Mouse (Mus musculus) hindbrain, embryonic 11.5 days (tissue): Measurements from ENCODE around the gene Arhgap25. TPM values are rescaled to one million over a fixed set of nuclear protein-coding genes. Genes with fewer than 3 reads are reported as not detected.

Experiments
- ATAC-seq: fragments of 200-750 bp; cut with Nextera tagmentation; 2 replicates; pipeline ENCODE4 v1.8.0; 2017; ENCODE audit warnings: mild to moderate bottlenecking, moderate TSS enrichment, moderate library complexity; ENCODE audit not compliant: low FRiP score
- DNase-seq: peaks from one replicate; pipeline ENCODE4 v3.0.0-alpha.2; 2015; ENCODE audit warnings: low spot score
- H3K27ac ChIP-seq: fragments of 300-500 bp; sonication (generic); 2 replicates; pipeline ENCODE4 v1.5.1; 2014; ENCODE audit warnings: mild to moderate bottlenecking, low read depth, low read length
- H3K27me3 ChIP-seq: fragments of 300-500 bp; sonication (generic); 2 replicates; pipeline ENCODE4 v1.6.1; 2014; ENCODE audit warnings: mild to moderate bottlenecking, low read length, moderate library complexity, mixed read lengths; ENCODE audit not compliant: control insufficient read depth, insufficient read depth
- H3K36me3 ChIP-seq: fragments of 300-500 bp; sonication (generic); 2 replicates; pipeline ENCODE4 v1.6.1; 2014; ENCODE audit warnings: mild to moderate bottlenecking, low read length, moderate library complexity, mixed read lengths; ENCODE audit not compliant: control insufficient read depth, insufficient read depth
- H3K4me1 ChIP-seq: fragments of 300-500 bp; sonication (generic); replicated peaks from 2 replicates; pipeline ENCODE4 v1.6.1; 2014; ENCODE audit warnings: low read length, mixed read lengths; ENCODE audit not compliant: control insufficient read depth, insufficient read depth
- H3K4me2 ChIP-seq: fragments of 300-500 bp; sonication (generic); replicated peaks from 2 replicates; pipeline ENCODE4 v1.6.1; 2014; ENCODE audit warnings: mild to moderate bottlenecking, low read depth, low read length
- H3K4me3 ChIP-seq: fragments of 300-500 bp; sonication (generic); 2 replicates; pipeline ENCODE4 v1.5.1; 2014; ENCODE audit warnings: low read depth, low read length
- H3K9ac ChIP-seq: fragments of 300-500 bp; sonication (generic); 2 replicates; pipeline ENCODE4 v1.6.1; 2014; ENCODE audit warnings: low read depth, low read length
- H3K9me3 ChIP-seq: fragments of 300-500 bp; sonication (generic); 2 replicates; pipeline ENCODE4 v1.6.1; 2016; ENCODE audit warnings: low read length; ENCODE audit not compliant: control insufficient read depth
- WGBS: fragments of 180-500 bp; shearing (Covaris S2); extraction: QIAGEN DNeasy Blood & Tissue Kit; methylation state at CpG from one replicate; pipeline ENCODE4 v1.1.7; 2014; 5-methylcytosine and 5-hydroxymethylcytosine counted together
- polyA plus RNA-seq: library from polyadenylated mRNA; unstranded; fragments of >200 nt; fragmentation: Nextera tagmentation; extraction: Ambion mirVana; gene quantifications from 2 replicates; pipeline ENCODE4 v1.2.1, GENCODE M21; 2014

Arhgap25 gene
- polyA plus RNA-seq, 1 experiment from 2014 or later, result 3.2 TPM

GRCm38 (mm10) chr6:87503536-87503935 is 29.5 kb downstream of the Arhgap25 start:
- no peaks in the 10 kb centered on the region for H3K4me1 ChIP-seq
- no peak overlapping the region for H3K4me2 ChIP-seq
- ATAC-seq, result no peak
- H3K9me3 ChIP-seq, result no peaks in the 10 kb centered on the region
- 97% methylated on average over 1 of the region's 1 CpGs for WGBS
- H3K9ac ChIP-seq, result no peak overlapping the region
- no peak overlapping the region for H3K27ac ChIP-seq
- no peak for DNase-seq
- H3K36me3 ChIP-seq, result no peaks in the 10 kb centered on the region
- H3K4me3 ChIP-seq, result no peak overlapping the region
- H3K27me3 ChIP-seq, result no peaks in the 10 kb centered on the region

DNA sequence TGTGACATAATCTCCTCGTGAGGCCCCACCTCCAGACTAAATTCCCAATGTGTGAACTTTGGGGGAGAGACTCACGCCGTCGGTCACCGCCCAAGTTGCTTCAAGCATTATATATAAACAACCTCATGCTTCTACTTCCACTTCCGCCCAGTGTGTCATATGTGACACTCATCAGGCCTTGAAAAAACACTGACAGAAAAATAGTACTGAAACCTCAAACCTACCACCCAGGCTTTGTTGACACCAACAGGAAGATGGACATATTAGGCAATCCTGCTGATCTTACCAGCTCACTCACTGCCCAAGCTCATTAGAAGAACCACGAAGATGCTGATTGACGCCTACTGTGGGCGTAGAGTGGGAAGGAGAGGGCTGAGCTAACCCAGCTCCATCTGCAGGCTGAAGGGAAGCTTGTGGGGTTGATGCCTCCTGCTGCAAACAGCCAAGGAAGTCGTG is 30.2 kb downstream of the Arhgap25 start:
- no peaks in the 10 kb centered on the region for H3K27me3 ChIP-seq
- no peak overlapping the region for H3K9ac ChIP-seq
- no peak for ATAC-seq
- WGBS, result 75% methylated on average over 10 of the region's 10 CpGs
- no peak overlapping the region for H3K27ac ChIP-seq
- H3K9me3 ChIP-seq, result no peaks in the 10 kb centered on the region
- no peak overlapping the region for H3K4me2 ChIP-seq
- H3K4me1 ChIP-seq, result no peaks in the 10 kb centered on the region
- no peak overlapping the region for H3K4me3 ChIP-seq
- DNase-seq, result no peak
- no peaks in the 10 kb centered on the region for H3K36me3 ChIP-seq

DNA sequence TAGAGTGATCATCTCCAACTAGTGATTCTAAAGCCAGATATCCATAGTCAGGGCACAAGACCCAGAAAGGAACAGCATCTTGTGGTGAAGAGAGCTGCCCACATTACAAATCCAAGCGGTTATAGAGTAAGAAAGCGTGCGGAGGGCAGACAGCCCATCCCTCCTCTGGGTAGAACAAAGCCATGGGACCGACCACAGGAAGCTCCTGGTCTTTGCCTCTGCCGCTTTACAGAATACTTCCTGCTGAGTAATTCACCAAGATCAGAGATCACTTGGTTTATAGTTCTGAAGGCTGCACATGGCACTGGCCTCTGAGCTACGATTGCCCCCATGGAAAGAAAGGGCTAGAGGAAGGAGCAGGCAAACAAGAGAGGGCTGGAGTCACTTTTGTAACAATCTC is 30.6 kb downstream of the Arhgap25 start:
- no peak overlapping the region for H3K27ac ChIP-seq
- WGBS, result 68% methylated on average over 6 of the region's 6 CpGs
- H3K27me3 ChIP-seq, result no peaks in the 10 kb centered on the region
- no peak for DNase-seq
- no peaks in the 10 kb centered on the region for H3K9me3 ChIP-seq
- no peak overlapping the region for H3K9ac ChIP-seq
- no peak overlapping the region for H3K4me3 ChIP-seq
- no peak for ATAC-seq
- no peaks in the 10 kb centered on the region for H3K4me1 ChIP-seq
- no peaks in the 10 kb centered on the region for H3K36me3 ChIP-seq
- no peak overlapping the region for H3K4me2 ChIP-seq

- H3K27me3 ChIP-seq, result no peaks in the 10 kb centered on the region
- DNase-seq (no peak), ATAC-seq (no peak)
These were observed 32.4 kb downstream of the Arhgap25 start for GRCm38 (mm10) chr6:87500696-87501095.

DNA sequence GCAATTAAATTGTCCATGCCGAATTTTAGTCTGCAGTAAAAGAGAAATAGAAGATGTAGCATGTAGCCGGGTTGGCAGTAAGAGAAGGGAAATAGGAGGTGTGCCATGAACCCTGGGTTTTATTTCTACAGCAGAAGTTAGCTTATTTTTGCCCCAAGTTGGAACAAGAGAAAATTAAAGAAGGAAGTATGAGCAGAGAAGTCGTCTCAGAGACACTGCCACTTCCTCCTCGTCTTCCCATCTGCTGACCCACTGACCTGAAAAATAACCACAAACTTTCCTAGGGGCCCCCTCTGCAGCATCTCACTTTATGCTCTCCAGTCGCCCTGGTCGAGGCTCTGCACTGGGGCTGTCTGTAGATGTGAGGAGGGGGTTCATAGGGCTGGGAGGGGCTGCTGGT is 33.3 kb downstream of the Arhgap25 start:
- ATAC-seq (no peak), DNase-seq (no peak)
- no peak overlapping the region for H3K4me3 ChIP-seq
- H3K36me3 ChIP-seq, result no peaks in the 10 kb centered on the region
- no peak overlapping the region for H3K27ac ChIP-seq
- no peaks in the 10 kb centered on the region for H3K9me3 ChIP-seq
- 61% methylated on average over 6 of the region's 6 CpGs for WGBS
- no peak overlapping the region for H3K4me2 ChIP-seq
- no peak overlapping the region for H3K9ac ChIP-seq
- H3K4me1 ChIP-seq, result no peaks in the 10 kb centered on the region
- no peaks in the 10 kb centered on the region for H3K27me3 ChIP-seq

More at GRCm38 (mm10) chr6:87500696-87501095, 32.4 kb downstream of the Arhgap25 start:
- no peak overlapping the region for H3K27ac ChIP-seq
- 81% methylated on average over 7 of the region's 7 CpGs for WGBS
- H3K9me3 ChIP-seq, result no peaks in the 10 kb centered on the region
- H3K36me3 ChIP-seq, result no peaks in the 10 kb centered on the region
- H3K4me3 ChIP-seq, result no peak overlapping the region
- H3K9ac ChIP-seq, result no peak overlapping the region
- no peak overlapping the region for H3K4me2 ChIP-seq
- no peaks in the 10 kb centered on the region for H3K4me1 ChIP-seq

- Histone ChIP-seq H3K36me3 (no peaks in the 10 kb centered on the region), H3K9ac (no peak overlapping the region), H3K27ac (no peak overlapping the region), H3K4me2 (no peak overlapping the region), H3K4me1 (no peaks in the 10 kb centered on the region), H3K9me3 (no peaks in the 10 kb centered on the region), H3K27me3 (no peaks in the 10 kb centered on the region), H3K4me3 (no peak overlapping the region)
- WGBS, result 89% methylated on average over 9 of the region's 9 CpGs
- no peak for ATAC-seq
- DNase-seq, result no peak
These were observed 36.9 kb downstream of the Arhgap25 start for GRCm38 (mm10) chr6:87496143-87496542.

DNA sequence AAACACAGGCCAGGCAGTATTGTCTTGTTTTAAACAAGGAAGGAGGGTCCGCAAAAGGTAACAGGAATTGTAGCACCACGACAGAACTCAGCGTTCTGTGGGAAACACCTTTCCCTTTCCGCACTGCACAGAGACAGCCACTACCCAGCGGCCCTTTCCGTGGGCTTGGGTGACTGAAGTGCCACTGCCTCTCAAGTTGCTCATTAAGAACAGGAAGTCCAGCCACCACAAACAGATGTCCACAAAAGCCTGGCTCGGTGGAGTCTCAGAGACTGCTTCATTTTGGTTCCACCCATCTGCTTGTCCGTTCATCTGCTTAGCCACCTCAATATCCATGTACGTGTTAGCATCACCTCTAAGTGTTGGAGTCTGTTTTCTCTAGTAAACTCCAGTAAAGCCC is 38.7 kb downstream of the Arhgap25 start:
- Histone ChIP-seq H3K9ac (no peak overlapping the region), H3K4me2 (no peak overlapping the region), H3K27me3 (no peaks in the 10 kb centered on the region), H3K4me1 (no peaks in the 10 kb centered on the region), H3K27ac (no peak overlapping the region), H3K4me3 (no peak overlapping the region), H3K9me3 (no peaks in the 10 kb centered on the region), H3K36me3 (no peaks in the 10 kb centered on the region)
- ATAC-seq (no peak), DNase-seq (no peak)
- 80% methylated on average over 9 of the region's 9 CpGs for WGBS

DNA sequence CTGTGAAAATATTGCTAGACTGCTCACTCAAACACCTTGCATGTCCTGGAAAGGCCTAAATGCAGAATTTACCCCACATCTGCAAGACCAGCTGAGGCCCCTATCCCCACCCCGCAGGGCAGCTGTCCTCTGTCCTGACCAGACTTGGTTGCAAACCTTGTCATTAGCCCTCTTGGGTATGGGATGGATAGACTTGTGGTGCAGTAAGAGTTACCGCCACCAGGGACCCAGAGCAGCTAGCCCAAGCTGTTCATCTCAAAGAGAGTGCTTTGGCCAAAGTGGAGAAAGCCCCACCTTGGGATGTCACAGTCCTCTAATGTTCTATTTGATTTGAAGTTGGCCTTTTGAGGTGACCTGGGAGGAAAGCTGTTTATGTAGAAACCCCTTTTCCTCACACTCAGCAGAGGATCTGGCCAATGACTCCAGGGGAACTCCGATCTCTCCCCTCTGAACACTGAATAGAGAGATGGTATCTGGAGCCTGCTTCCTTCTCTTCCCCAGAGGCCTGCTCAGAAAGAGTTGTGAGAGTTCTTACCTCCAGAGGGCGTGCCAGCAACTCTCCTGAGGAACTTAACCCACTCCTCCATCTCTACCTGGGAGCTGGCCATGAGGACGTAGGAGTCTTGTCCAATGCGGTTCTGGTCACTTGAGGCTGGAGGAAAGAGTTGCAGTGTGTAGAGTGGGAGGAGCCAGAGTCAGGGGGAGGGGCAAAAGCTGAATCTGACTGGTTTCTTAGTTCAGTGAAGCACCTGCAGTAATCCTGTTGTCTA is 45.2 kb downstream of the Arhgap25 start:
- DNase-seq (no peak), ATAC-seq (no peak)
- H3K27me3 ChIP-seq, result no peaks in the 10 kb centered on the region
- no peak overlapping the region for H3K4me2 ChIP-seq
- H3K9ac ChIP-seq, result no peak overlapping the region
- H3K4me1 ChIP-seq, result no peaks in the 10 kb centered on the region
- no peak overlapping the region for H3K4me3 ChIP-seq
- no peaks in the 10 kb centered on the region for H3K36me3 ChIP-seq
- WGBS, result 71% methylated on average over 6 of the region's 6 CpGs
- H3K9me3 ChIP-seq, result no peaks in the 10 kb centered on the region
- no peak overlapping the region for H3K27ac ChIP-seq

DNA sequence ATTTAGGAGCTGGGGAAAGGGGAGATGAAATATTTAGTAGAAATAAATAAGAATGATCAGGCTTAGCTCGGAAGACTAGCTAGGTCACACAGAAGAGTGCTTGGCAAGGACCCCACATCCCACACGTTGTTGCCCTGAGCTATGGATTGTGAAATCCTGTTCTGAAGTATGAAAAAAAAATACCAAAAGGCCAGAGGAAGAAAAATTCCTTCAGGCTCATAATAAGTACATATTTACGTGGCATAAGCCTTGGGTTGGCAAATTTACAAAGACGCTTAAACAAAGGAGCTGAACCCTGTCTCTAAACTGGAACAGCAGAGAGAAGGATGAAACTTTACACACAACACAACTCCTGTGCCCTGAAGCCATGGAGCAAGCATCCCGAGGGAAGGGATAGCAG is 48.3 kb downstream of the Arhgap25 start:
- no peaks in the 10 kb centered on the region for H3K9me3 ChIP-seq
- WGBS, result 82% methylated on average over 5 of the region's 5 CpGs
- no peaks in the 10 kb centered on the region for H3K36me3 ChIP-seq
- DNase-seq (no peak), ATAC-seq (no peak)
- H3K4me2 ChIP-seq, result no peak overlapping the region
- H3K27me3 ChIP-seq, result no peaks in the 10 kb centered on the region
- no peaks in the 10 kb centered on the region for H3K4me1 ChIP-seq
- no peak overlapping the region for H3K9ac ChIP-seq
- no peak overlapping the region for H3K4me3 ChIP-seq
- no peak overlapping the region for H3K27ac ChIP-seq
